Mouse (Mus musculus) embryo, embryonic 11 days (tissue): Measurements from ENCODE around the gene Plcb3.
"Not testable (repeated sequence)": the region's sequence is repeated elsewhere in the genome, so short reads cannot be mapped to it uniquely, and the experiment has no call there.

Source experiments
- DNase-seq: peaks from one replicate; pipeline ENCODE4 v3.0.0-alpha.2; 2015

Gene Plcb3

GRCm38 (mm10) chr19:6975537-6976521 is at the start of gene Plcb3:
Gene Plcb3 (minus strand): TSS chr19:6976470.
- peak; percentile 82 for DNase-seq

- peak; percentile 49 for DNase-seq
These were observed 44.0 kb upstream of the Plcb3 start for GRCm38 (mm10) chr19:7020224-7020641.

DNA sequence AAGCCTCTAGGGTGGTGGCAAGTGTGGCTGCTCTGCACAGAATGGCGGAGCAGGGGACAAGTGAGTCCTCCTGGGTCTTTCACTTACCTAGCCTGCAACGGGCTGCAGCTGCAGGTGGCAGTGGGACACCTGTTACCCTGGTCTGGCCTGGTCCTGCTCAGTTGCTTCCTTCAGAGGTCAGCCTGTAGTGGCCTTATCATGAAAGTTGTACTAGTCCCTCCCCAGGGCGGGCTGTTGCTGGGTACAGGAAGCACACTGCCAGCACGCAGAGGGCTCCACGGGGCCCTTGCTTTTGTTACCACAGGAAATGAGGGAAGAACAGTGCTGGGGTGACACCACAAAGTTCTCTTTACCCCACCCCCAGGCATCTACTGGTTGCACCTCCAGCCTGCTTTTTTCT is 42.9 kb upstream of the Plcb3 start, which contains the start of gene Fermt3:
Gene Fermt3, minus strand, starts transcription at position 279 of the 400 bp plus-strand sequence.
- no peak for DNase-seq

- no peak for DNase-seq
These were observed 42.3 kb upstream of the Plcb3 start for GRCm38 (mm10) chr19:7018546-7018945.

DNA sequence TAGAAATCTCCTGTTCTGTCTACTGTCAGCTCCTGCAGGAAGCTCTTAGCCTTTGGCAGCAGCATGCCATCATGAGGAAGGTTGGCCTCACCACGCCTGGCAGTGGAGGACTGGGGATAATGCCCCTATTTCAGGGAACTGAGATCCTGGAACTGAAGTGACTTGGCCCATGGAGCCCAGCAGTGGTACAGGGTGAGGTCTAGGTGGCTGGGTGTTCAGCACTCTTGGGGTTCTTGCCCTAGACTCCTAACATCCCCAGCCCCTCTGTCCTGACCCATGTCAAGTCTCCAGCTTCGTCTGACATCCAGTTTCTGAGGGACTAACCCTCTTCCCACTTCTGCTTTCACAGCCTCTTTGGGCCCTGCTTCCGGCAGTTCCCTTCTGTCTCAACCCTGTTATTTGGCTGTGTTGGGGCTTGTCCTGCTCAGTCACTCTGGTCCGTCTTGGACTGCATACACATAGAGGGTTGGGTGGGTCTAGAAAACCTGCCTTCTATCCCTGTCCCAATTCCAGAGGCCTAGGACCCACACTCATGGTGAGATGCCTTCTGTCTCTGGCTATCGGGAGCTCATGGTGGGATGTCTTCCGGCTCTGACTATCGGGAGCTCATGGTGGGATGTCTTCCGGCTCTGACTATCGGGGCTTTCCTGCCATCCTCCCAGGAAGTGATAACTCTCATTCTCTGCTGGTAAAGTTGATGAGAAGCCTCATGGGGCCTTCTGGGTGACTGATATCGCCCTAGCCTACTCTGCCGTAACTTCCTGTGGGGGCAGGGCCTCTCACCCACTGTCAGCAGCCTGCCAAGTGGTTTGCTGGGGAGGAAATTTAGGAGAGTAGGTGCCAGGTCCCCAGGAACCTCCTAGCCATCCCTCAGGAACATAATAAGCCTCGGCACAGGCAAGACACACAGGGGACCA is 41.5 kb upstream of the Plcb3 start:
- DNase-seq: no peak

- no peak for DNase-seq
These were observed 38.3 kb upstream of the Plcb3 start for GRCm38 (mm10) chr19:7014481-7015135.

DNA sequence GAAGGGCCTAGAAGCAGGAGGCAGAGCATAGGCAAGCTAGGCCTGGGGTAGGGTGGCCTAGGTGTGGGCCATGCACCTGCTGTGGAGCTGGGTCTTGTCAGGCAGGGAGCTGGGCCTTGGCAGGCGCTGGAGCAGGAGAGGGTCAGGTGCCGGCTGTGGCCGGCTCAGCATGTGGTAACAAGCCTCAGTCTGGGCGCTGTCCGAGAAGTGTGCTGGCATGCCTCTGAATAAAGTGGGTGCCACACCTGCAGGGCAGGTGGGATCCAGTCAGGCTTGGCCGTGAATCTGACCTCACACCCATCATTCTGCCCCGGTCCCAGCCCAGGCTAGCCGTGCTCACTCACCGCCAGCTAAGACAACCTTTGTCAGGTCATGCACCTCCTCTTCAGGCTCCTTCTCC is 37.7 kb upstream of the Plcb3 start:
- no peak for DNase-seq

- no peak for DNase-seq
These were observed 36.2 kb upstream of the Plcb3 start for GRCm38 (mm10) chr19:7012426-7012825.

DNA sequence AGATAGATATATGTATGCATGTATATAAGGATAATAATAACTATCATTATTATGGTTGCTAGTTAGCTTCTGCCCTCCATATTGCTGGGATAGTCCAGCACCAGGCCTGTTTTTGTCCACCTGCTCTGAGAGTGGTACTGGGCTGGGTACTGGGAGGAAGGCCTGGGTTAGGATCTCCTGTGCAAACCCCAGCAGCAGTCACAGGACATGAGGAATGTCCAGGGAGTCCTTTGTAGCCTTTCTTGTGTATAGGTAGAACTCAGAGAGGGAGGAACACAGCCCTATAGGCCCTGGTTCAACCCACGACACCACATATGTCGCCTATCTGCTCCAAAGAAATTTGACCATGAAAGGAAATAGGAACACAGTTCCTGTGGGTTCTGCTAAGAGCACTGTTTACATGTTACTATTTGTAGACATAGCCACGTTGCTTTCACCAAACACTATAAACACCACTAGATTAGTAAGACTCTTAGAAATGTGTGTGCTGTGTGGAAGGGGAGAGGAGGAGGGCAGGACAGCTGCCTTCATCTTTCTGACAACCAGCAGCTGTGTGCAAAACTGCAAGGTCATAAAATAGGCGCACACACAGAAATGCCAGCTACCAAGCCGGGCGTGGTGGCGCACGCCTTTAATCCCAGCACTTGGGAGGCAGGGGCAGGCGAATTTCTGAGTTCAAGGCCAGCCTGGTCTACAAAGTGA is 30.8 kb upstream of the Plcb3 start:
- no peak for DNase-seq

DNA sequence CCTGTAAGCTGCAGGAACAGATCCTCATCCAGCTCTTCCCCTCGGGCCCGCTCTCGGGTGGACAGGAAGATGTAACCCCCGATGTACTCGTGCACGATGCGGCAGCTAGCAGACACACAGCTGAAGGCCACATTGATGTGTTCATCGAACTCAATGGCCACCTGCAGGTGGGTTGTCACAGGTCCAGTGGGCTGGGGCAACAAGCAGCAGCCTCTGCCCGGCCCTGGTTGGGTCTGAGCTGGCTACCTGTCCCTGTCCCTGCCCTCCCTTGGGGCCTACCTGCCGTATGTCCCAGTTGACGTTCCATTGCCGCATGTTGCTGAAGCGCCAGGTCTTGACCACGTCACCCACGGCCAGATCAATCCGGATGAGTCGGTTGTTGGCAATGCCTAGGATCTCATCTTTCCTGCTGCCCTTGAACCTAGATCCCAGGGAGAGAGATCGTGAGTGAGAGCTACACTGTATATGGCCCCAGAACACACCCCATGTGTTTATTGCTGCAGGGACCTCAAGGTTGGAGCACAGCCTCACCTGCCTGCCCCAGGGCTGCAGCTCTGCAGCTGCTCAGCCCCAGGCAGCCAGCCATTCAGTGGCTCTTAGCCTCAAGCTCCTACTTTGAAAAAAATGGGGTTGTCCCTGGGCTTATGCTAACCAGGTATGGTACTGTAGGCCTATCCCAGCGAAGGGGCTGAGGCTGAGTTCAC is 23.2 kb upstream of the Plcb3 start:
- no peak for DNase-seq

- DNase-seq: no peak
These were observed 21.5 kb upstream of the Plcb3 start for GRCm38 (mm10) chr19:6997721-6998290.

- DNase-seq: peak; percentile 94
These were observed 19.7 kb upstream of the Plcb3 start, which contains the start of the genes Nudt22 and Trpt1 for GRCm38 (mm10) chr19:6996006-6996405. Gene Nudt22 (minus strand): TSS chr19:6996117. Gene Trpt1 (plus strand): TSS chr19:6996131.

- no peak for DNase-seq
These were observed 19.2 kb upstream of the Plcb3 start for GRCm38 (mm10) chr19:6995255-6995991.

GRCm38 (mm10) chr19:6994489-6994888 is 18.2 kb upstream of the Plcb3 start:
- DNase-seq: no peak

GRCm38 (mm10) chr19:6994002-6994401 is 17.7 kb upstream of the Plcb3 start:
- DNase-seq: no peak

GRCm38 (mm10) chr19:6993011-6993770 is 16.9 kb upstream of the Plcb3 start:
- no peak for DNase-seq

DNA sequence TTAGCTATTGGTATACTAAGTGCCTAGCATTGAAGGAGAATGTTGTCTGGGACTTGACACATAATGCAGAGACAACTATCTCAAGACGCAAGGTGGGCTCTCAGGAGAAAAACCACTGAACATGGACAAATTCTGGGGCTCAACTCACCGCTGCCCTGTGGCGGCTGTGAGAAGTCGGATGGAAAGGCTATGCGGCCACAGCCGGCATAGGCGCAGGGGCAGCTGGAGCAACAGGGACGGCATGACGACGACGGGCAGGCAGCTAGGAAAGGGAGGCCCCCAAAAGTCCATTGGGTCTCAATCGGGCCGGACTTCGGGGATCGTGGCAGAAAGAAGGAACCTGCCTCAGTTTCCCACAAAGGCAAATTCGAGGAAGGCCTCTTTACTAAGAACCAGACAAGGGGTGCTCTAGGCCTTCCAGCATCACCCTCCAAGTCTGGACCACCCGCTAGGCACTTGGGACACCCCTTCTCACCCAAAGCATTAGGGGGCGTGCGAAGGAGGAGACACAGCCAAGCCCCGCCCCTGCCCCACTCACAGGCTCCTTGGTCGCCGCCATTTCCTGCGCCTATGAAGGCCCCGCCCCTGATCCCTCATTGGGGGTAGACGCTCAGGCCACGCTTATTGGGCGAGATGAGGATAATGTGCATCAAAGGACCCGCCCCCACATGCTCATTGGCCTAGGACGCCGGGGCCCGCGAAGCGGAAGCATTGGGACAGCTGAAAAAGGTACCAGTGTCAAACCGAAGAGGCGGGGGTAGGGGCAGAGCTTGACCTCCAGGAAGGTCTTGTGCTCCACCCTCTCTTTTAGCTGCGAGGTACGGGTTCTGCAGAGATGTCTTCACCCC is 16.0 kb upstream of the Plcb3 start, which contains the start of gene Dnajc4:
Gene Dnajc4, minus strand, starts transcription at position 562 of the 848 bp plus-strand sequence.
- DNase-seq: peak; percentile 100

DNA sequence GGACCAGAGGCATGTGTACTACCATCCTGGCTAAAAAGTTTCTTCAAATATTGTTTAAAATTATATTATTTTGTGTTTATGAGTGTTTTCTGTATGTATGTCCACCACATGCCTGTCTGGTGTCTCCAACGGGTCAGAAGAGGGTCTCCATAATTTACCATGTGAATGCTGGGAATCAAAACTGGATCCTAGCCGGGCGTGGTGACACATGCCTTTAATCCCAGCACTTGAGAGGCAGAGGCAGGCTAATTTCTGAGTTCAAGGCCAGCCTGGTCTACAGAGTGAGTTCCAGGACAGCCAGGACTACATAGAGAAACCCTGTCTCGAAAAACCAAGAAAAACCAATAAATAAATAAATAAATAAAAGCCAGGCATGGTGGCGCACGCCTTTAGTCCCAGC is 14.9 kb upstream of the Plcb3 start:
- not testable (repeated sequence) for DNase-seq
